Mouse (Mus musculus) MEL (cell line): ENCODE data around the gene Clcn6.

Source experiments
- E2F4 ChIP-seq: IDR thresholded peaks from 2 replicates; pipeline ENCODE4 v1.6.1; 2011; ENCODE audit warnings: low read depth, low read length, improper control_type of control experiment, borderline replicate concordance
- ZNF384 ChIP-seq: IDR thresholded peaks from 2 replicates; pipeline ENCODE4 v1.6.1; 2012; ENCODE audit warnings: low read depth, mild to moderate bottlenecking, inconsistent platforms, low read length, improper control_type of control experiment

GRCm38 (mm10) chr4:148030506-148030905 is 8.1 kb downstream of the Clcn6 start:
- TF ChIP-seq E2F4 = no peak
- no peak for TF ChIP-seq ZNF384
